Mouse (Mus musculus): ENCODE measurements around the gene Clhc1. TPM values are rescaled to one million over a fixed set of nuclear protein-coding genes. Genes with fewer than 3 reads are reported as not detected.
A peak's percentile ranks its signal among the peaks of the same experiment; 100 is the strongest.
"Not testable (repeated sequence)": the region's sequence is repeated elsewhere in the genome, so short reads cannot be mapped to it uniquely, and the experiment has no call there.

Gene Clhc1
- polyA plus RNA-seq, 1 experiment from 2014 or later = 0.15 TPM

GRCm38 (mm10) chr11:29525988-29526794, 21.6 kb upstream of the Clhc1 start, which contains the start of gene Mtif2:
Mtif2 (plus strand) TSS chr11:29526408.
- DNase-seq (ENCODE audit: low spot score) = peak; percentile 92
- H3K4me2 ChIP-seq (ENCODE audit: low read depth, low read length) = peak within 1 kb of the TSS; percentile 75
- peak; percentile 94 for ATAC-seq (ENCODE audit: low read depth)
- WGBS = 4% methylated on average over 47 of the region's 47 CpGs
- peak within 1 kb of the TSS; percentile 71 for H3K4me3 ChIP-seq (ENCODE audit: low read depth, low read length)
- H3K27ac ChIP-seq (replicated peaks; ENCODE audit: low read depth, low read length) = peak within 1 kb of the TSS; percentile 87
- H3K4me1 ChIP-seq (ENCODE audit: control insufficient read depth, insufficient read depth, low read length) = peaks cover 8% of the 10 kb centered on the region
- H3K9ac ChIP-seq (ENCODE audit: low read depth, low read length) = peak within 1 kb of the TSS; percentile 85
- no peaks in the 10 kb centered on the region for H3K9me3 ChIP-seq (ENCODE audit: control insufficient read depth, low read length)
- H3K27me3 ChIP-seq (replicated peaks; ENCODE audit: control insufficient read depth, insufficient read depth, low read length) = no peaks in the 10 kb centered on the region
- H3K36me3 ChIP-seq (ENCODE audit: control insufficient read depth, insufficient read depth, low read length) = peaks cover 12% of the 10 kb centered on the region

- peaks cover 70% of the 10 kb centered on the region for H3K36me3 ChIP-seq (ENCODE audit: control insufficient read depth, insufficient read depth, low read length)
- ATAC-seq (ENCODE audit: low read depth) = no peak
Observed at GRCm38 (mm10) chr11:29538201-29538600, 9.5 kb upstream of the Clhc1 start.

DNA sequence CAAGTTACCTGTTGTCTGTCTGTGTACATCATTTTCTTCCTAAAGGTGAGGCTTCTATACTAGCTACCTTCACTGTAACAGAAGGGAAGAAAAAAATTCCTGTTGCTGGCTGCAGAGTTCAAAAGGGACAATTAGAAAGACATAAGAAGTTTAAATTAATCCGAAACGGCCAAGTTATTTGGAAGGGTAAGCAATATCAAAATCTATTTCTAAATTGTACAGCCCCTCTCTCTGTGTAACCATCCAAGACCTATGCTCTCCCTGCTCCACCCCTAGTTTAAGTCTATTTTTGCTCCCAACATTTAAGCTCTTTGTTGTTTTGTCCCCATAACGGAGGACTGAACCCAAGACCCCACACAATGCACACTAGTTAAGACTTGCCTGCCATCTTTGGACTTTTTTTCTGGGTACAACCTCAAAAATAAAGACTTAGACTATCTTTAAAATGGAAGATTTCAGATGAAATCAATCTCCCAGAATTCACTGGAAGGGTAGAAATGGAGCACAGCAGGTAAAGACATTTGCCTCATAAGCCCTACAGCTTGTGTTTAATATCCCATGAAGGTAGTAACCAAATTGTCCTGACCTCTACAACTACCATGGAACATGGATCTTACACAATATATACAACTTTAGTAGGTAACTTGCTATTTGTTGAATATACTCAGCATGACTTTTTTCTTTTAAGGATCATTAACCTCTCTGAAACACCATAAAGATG, 3.4 kb upstream of the Clhc1 start:
- no peaks in the 10 kb centered on the region for H3K27me3 ChIP-seq (replicated peaks; ENCODE audit: control insufficient read depth, insufficient read depth, low read length)
- H3K4me1 ChIP-seq (ENCODE audit: control insufficient read depth, insufficient read depth, low read length) = peaks cover 9% of the 10 kb centered on the region
- H3K4me2 ChIP-seq (ENCODE audit: low read depth, low read length) = no peak overlapping the region
- no peak overlapping the region for H3K9ac ChIP-seq (ENCODE audit: low read depth, low read length)
- 85% methylated on average over 3 of the region's 3 CpGs for WGBS
- H3K27ac ChIP-seq (replicated peaks; ENCODE audit: low read depth, low read length) = no peak overlapping the region
- no peaks in the 10 kb centered on the region for H3K9me3 ChIP-seq (ENCODE audit: control insufficient read depth, low read length)
- peaks cover 56% of the 10 kb centered on the region for H3K36me3 ChIP-seq (ENCODE audit: control insufficient read depth, insufficient read depth, low read length)
- no peak for ATAC-seq (ENCODE audit: low read depth)
- no peak for DNase-seq (ENCODE audit: low spot score)
- H3K4me3 ChIP-seq (ENCODE audit: low read depth, low read length) = no peak overlapping the region

More at GRCm38 (mm10) chr11:29538201-29538600, 9.5 kb upstream of the Clhc1 start:
- no peak overlapping the region for H3K9ac ChIP-seq (ENCODE audit: low read depth, low read length)
- no peaks in the 10 kb centered on the region for H3K27me3 ChIP-seq (replicated peaks; ENCODE audit: control insufficient read depth, insufficient read depth, low read length)
- H3K4me1 ChIP-seq (ENCODE audit: control insufficient read depth, insufficient read depth, low read length) = no peaks in the 10 kb centered on the region
- H3K27ac ChIP-seq (replicated peaks; ENCODE audit: low read depth, low read length) = no peak overlapping the region
- 89% methylated on average over 1 of the region's 1 CpGs for WGBS
- DNase-seq (ENCODE audit: low spot score) = no peak
- no peak overlapping the region for H3K4me3 ChIP-seq (ENCODE audit: low read depth, low read length)
- no peak overlapping the region for H3K4me2 ChIP-seq (ENCODE audit: low read depth, low read length)
- H3K9me3 ChIP-seq (ENCODE audit: control insufficient read depth, low read length) = no peaks in the 10 kb centered on the region

- H3K36me3 ChIP-seq (ENCODE audit: control insufficient read depth, insufficient read depth, low read length) = peaks cover 54% of the 10 kb centered on the region
- not testable (repeated sequence) for H3K27ac ChIP-seq (replicated peaks; ENCODE audit: low read depth, low read length); H3K4me1 ChIP-seq (ENCODE audit: control insufficient read depth, insufficient read depth, low read length); H3K4me2 ChIP-seq (ENCODE audit: low read depth, low read length); H3K9ac ChIP-seq (ENCODE audit: low read depth, low read length); ATAC-seq (ENCODE audit: low read depth); DNase-seq (ENCODE audit: low spot score); H3K27me3 ChIP-seq (replicated peaks; ENCODE audit: control insufficient read depth, insufficient read depth, low read length); H3K4me3 ChIP-seq (ENCODE audit: low read depth, low read length); H3K9me3 ChIP-seq (ENCODE audit: control insufficient read depth, low read length)
- WGBS = 78% methylated on average over 4 of the region's 4 CpGs
Observed at GRCm38 (mm10) chr11:29545150-29545752, 2.5 kb upstream of the Clhc1 start.

DNA sequence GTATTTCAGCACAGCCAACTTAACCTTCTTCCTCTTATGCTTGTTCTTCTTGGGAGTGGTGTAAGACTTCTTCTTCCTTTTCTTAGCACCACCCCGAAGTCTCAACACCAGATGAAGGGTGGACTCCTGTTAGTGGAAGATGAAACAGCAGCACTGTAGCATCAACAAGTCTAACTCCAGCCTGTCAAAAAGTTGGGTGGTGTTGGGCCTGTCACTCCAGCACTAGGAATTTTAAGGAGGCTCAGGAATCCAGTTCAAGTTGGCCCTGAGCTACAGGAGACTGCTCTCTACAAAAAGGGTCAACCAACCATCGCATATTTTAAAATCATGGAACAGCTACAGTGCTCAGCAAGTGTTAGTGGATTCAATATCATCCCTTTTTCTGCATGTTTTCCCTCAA, 1.5 kb upstream of the Clhc1 start:
- WGBS = 90% methylated on average over 2 of the region's 2 CpGs
- H3K4me3 ChIP-seq (ENCODE audit: low read depth, low read length) = peak overlapping the region; percentile 75
- H3K9ac ChIP-seq (ENCODE audit: low read depth, low read length) = peak overlapping the region; percentile 90; the same call in 1 of the 2 replicates
- not testable (repeated sequence) for ATAC-seq (ENCODE audit: low read depth); H3K9me3 ChIP-seq (ENCODE audit: control insufficient read depth, low read length); DNase-seq (ENCODE audit: low spot score); H3K27me3 ChIP-seq (replicated peaks; ENCODE audit: control insufficient read depth, insufficient read depth, low read length); H3K4me1 ChIP-seq (ENCODE audit: control insufficient read depth, insufficient read depth, low read length)
- H3K4me2 ChIP-seq (ENCODE audit: low read depth, low read length) = peak overlapping the region; percentile 57
- peak overlapping the region; percentile 84; the same call in 1 of the 2 replicates for H3K27ac ChIP-seq (replicated peaks; ENCODE audit: low read depth, low read length)
- peaks cover 44% of the 10 kb centered on the region for H3K36me3 ChIP-seq (ENCODE audit: control insufficient read depth, insufficient read depth, low read length)

DNA sequence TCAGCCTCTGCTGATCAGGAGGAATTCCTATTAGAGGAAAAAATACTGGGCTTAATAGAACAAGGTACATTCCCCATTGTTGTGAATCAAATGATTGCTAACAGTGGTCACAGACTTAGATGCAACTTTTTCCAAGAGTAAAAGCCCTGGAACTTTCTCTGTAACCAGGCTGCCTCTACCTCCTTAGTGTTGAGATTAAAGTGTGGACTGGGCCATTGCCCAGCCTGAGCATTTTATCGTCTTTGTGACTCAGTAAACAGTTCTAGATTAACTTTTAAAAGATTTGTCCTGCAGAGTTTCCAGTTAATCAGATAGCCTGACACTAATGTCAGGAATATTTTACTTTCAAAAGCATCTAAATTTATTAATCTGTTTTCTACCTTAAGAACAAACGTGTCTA, 988 bp upstream of the Clhc1 start:
- ATAC-seq (ENCODE audit: low read depth) = no peak
- peak overlapping the region; percentile 75 for H3K4me3 ChIP-seq (ENCODE audit: low read depth, low read length)
- DNase-seq (ENCODE audit: low spot score) = no peak
- H3K27ac ChIP-seq (replicated peaks; ENCODE audit: low read depth, low read length) = peak overlapping the region; percentile 84
- peak overlapping the region; percentile 90 for H3K9ac ChIP-seq (ENCODE audit: low read depth, low read length)
- H3K4me1 ChIP-seq (ENCODE audit: control insufficient read depth, insufficient read depth, low read length) = peaks cover 9% of the 10 kb centered on the region
- 18% methylated on average over 2 of the region's 2 CpGs for WGBS
- H3K4me2 ChIP-seq (ENCODE audit: low read depth, low read length) = peak overlapping the region; percentile 57
- no peaks in the 10 kb centered on the region for H3K27me3 ChIP-seq (replicated peaks; ENCODE audit: control insufficient read depth, insufficient read depth, low read length)
- H3K36me3 ChIP-seq (ENCODE audit: control insufficient read depth, insufficient read depth, low read length) = peaks cover 40% of the 10 kb centered on the region
- H3K9me3 ChIP-seq (ENCODE audit: control insufficient read depth, low read length) = no peaks in the 10 kb centered on the region

GRCm38 (mm10) chr11:29547249-29547751, 450 bp upstream of the Clhc1 start:
- no peaks in the 10 kb centered on the region for H3K27me3 ChIP-seq (replicated peaks; ENCODE audit: control insufficient read depth, insufficient read depth, low read length)
- peak overlapping the region; percentile 75 for H3K4me3 ChIP-seq (ENCODE audit: low read depth, low read length)
- ATAC-seq (ENCODE audit: low read depth) = peak; percentile 28
- H3K9me3 ChIP-seq (ENCODE audit: control insufficient read depth, low read length) = no peaks in the 10 kb centered on the region
- H3K4me2 ChIP-seq (ENCODE audit: low read depth, low read length) = peak overlapping the region; percentile 57
- peaks cover 36% of the 10 kb centered on the region for H3K36me3 ChIP-seq (ENCODE audit: control insufficient read depth, insufficient read depth, low read length)
- H3K9ac ChIP-seq (ENCODE audit: low read depth, low read length) = peak overlapping the region; percentile 90
- under 1% methylated on average over 27 of the region's 27 CpGs for WGBS
- H3K27ac ChIP-seq (replicated peaks; ENCODE audit: low read depth, low read length) = peak overlapping the region; percentile 84
- H3K4me1 ChIP-seq (ENCODE audit: control insufficient read depth, insufficient read depth, low read length) = peaks cover 9% of the 10 kb centered on the region
- DNase-seq (ENCODE audit: low spot score) = no peak
